Mouse (Mus musculus) midbrain, postnatal 0 days (tissue): ENCODE measurements around the gene Plekho2. TPM values are rescaled to one million over a fixed set of nuclear protein-coding genes. Genes with fewer than 3 reads are reported as not detected.

Experiments used
- ATAC-seq: fragments of 200-750 bp; cut with Nextera tagmentation; 2 replicates; pipeline ENCODE4 v1.8.0; 2017; ENCODE audit warnings: moderate number of reproducible peaks, mild to moderate bottlenecking, moderate TSS enrichment, moderate library complexity; ENCODE audit not compliant: low FRiP score
- DNase-seq: peaks from one replicate; pipeline ENCODE4 v3.0.0-alpha.2; 2015; ENCODE audit warnings: low spot score
- H3K27ac ChIP-seq: fragments of 300-500 bp; sonication (generic); 2 replicates; pipeline ENCODE4 v1.5.1; 2014; ENCODE audit warnings: low read depth, mild to moderate bottlenecking, low read length, mixed read lengths
- H3K27me3 ChIP-seq: fragments of 300-500 bp; sonication (generic); 2 replicates; pipeline ENCODE4 v1.6.1; 2014; ENCODE audit warnings: low read length, control low read depth, mixed read lengths; ENCODE audit not compliant: insufficient read depth
- H3K36me3 ChIP-seq: fragments of 300-500 bp; sonication (generic); 2 replicates; pipeline ENCODE4 v1.6.1; 2014; ENCODE audit warnings: low read length, control low read depth, mixed read lengths; ENCODE audit not compliant: insufficient read depth
- H3K4me1 ChIP-seq: fragments of 300-500 bp; sonication (generic); 2 replicates; pipeline ENCODE4 v1.6.1; 2014; ENCODE audit warnings: mild to moderate bottlenecking, control low read depth, antibody characterized with exemption, low read length, mixed read lengths; ENCODE audit not compliant: insufficient read depth
- H3K4me2 ChIP-seq: fragments of 300-500 bp; sonication (generic); 2 replicates; pipeline ENCODE4 v1.6.1; 2014; ENCODE audit warnings: low read depth, mild to moderate bottlenecking, low read length, mixed read lengths; ENCODE audit not compliant: poor library complexity, severe bottlenecking
- H3K4me3 ChIP-seq: fragments of 300-500 bp; sonication (generic); 2 replicates; pipeline ENCODE4 v1.5.1; 2014; ENCODE audit warnings: low read depth, mild to moderate bottlenecking, low read length, moderate library complexity
- H3K9ac ChIP-seq: fragments of 300-500 bp; sonication (generic); replicated peaks from 2 replicates; pipeline ENCODE4 v1.6.1; 2014; ENCODE audit warnings: mild to moderate bottlenecking, low read length, moderate library complexity, mixed read lengths; ENCODE audit not compliant: poor library complexity, severe bottlenecking
- H3K9me3 ChIP-seq: fragments of 300-500 bp; sonication (generic); 2 replicates; pipeline ENCODE4 v1.6.1; 2016; ENCODE audit warnings: low read length, control low read depth
- CTCF ChIP-seq: IDR thresholded peaks from 2 replicates; pipeline ENCODE4 v1.5.1; 2016; ENCODE audit warnings: antibody characterized with exemption, mild to moderate bottlenecking
- WGBS: fragments of 180-500 bp; shearing (Covaris S2); extraction: QIAGEN DNeasy Blood & Tissue Kit; methylation state at CpG from one replicate; pipeline ENCODE4 v1.1.7; 2014; 5-methylcytosine and 5-hydroxymethylcytosine counted together
- polyA plus RNA-seq: library from polyadenylated mRNA; unstranded; fragments of >200 nt; fragmentation: Nextera tagmentation; extraction: Ambion mirVana; gene quantifications from 2 replicates; pipeline ENCODE4 v1.2.1, GENCODE M21; 2015
- total RNA-seq: library from RNA; depleted of rRNA; stranded (reverse); fragments of >200 nt; gene quantifications from 2 replicates; pipeline ENCODE4 v1.2.3, GENCODE M21; 2014

The Plekho2 gene
- total and polyA plus RNA-seq, 2 experiments from 2014 or later, result 3.1 to 9.0 TPM

DNA sequence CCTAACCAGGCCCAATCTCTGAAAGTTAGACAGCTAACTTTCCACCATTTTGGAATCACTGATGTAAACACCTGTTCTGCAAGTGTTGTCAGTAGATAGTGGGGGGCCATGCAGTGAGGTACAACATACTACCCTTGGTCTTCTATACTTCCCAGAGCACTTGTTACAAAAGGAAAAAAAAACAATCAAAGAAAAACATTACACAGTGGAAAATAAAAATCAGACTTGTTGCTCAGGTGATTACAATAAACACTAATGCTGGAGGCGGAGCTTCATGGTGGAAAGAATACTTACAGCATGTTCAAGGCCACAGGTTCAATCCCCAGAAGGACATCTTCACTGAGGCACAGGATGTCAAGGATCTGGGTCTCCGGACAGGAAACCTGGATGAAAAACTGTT, 27.1 kb downstream of the Plekho2 start:
- no peak for ATAC-seq
- no peak for TF ChIP-seq CTCF

DNA sequence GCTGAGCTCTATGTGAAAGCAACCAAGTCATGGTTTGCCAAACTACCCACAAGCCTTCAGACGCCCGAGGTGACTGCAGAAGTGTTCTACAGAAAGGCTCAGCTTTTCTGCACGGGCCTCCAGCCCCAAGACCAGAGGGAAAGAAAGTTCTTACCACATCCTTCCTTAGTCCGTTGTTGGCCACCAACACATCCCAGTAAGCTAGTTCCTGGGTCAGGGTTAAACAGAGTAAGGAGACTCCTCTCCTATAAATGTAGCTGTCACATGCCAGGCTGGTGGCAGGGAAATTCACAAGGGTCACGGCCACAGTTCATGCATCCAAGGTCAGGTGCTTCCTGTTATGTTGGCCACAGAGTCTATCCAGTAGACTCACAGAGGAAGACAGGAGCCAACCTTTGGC, 27.7 kb downstream of the Plekho2 start:
- TF ChIP-seq CTCF, result no peak
- Histone ChIP-seq H3K27ac (no peak overlapping the region), H3K4me1 (no peaks in the 10 kb centered on the region), H3K9me3 (no peaks in the 10 kb centered on the region), H3K4me3 (no peak overlapping the region), H3K27me3 (no peaks in the 10 kb centered on the region), H3K4me2 (no peak overlapping the region), H3K9ac (no peak overlapping the region), H3K36me3 (no peaks in the 10 kb centered on the region)
- DNase-seq (no peak), ATAC-seq (no peak)
- 89% methylated on average over 5 of the region's 5 CpGs for WGBS

More for the DNA sequence above, 27.1 kb downstream of the Plekho2 start:
- no peak for DNase-seq
- H3K9me3 ChIP-seq, result no peaks in the 10 kb centered on the region
- no peak overlapping the region for H3K27ac ChIP-seq
- H3K27me3 ChIP-seq, result no peaks in the 10 kb centered on the region
- no peak overlapping the region for H3K4me2 ChIP-seq
- no peaks in the 10 kb centered on the region for H3K4me1 ChIP-seq
- H3K36me3 ChIP-seq, result no peaks in the 10 kb centered on the region
- H3K9ac ChIP-seq, result no peak overlapping the region
- WGBS, result 100% methylated on average over 2 of the region's 2 CpGs
- no peak overlapping the region for H3K4me3 ChIP-seq

DNA sequence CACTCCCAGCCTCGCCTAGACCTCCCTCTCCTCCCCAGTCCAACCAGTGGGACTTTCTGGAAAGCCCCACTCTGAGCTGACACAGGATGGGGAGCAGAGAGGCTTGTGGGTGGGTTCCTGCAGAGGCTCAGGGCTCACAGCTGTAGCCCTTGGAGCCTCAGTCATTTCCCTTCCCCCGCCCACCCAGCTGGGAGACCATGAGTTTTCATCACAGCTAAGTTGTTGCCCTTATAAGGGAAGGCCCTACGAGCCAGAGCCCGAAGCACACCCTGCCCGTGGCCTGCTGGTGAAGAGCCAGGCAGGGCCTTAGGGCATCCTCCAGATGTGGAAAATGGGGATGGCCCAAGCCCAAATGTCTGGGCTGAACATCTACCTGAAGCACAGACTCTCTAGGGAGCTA, 28.8 kb downstream of the Plekho2 start:
- Histone ChIP-seq H3K4me1 (no peaks in the 10 kb centered on the region), H3K36me3 (no peaks in the 10 kb centered on the region), H3K9ac (no peak overlapping the region), H3K4me2 (no peak overlapping the region), H3K9me3 (no peaks in the 10 kb centered on the region), H3K4me3 (no peak overlapping the region), H3K27me3 (no peaks in the 10 kb centered on the region), H3K27ac (no peak overlapping the region)
- 49% methylated on average over 5 of the region's 5 CpGs for WGBS
- no peak for TF ChIP-seq CTCF
- ATAC-seq (no peak), DNase-seq (no peak)

DNA sequence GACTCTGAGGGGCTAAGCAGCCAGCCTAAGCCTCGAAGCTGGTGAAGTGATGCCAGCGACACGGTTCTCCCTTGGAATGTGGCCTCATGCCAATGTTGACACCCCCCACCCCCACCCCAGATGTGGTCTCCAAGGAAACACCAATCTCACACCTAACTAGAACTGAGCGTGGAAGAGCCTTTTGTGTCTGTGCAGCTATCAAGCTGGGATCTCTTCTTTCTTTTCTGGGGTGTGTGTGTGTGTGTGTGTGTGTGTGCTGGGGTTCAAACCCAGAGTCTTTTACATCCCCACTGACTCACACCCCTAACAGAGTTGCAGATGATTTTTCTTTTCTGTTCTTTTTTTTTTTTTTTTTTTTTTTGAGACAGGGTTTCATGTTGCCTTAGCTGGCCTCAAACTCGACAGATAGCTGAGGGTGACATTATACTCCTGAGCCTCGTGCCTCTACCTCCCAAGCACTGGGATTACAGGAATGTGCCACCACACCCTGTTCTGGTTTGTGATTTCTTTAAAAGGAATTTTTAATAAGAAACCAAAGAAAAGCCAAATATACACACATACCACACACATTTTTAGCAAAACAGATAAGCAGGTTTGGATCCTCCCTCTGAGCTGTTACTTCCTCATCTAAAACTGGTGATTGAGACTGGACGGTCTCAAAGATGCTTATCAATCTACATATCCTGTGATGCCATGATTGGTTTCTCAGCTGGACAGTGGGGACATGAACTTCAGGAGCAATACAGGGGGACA, 29.6 kb downstream of the Plekho2 start:
- Histone ChIP-seq H3K9me3 (no peaks in the 10 kb centered on the region), H3K4me1 (no peaks in the 10 kb centered on the region), H3K4me3 (no peak overlapping the region), H3K27me3 (no peaks in the 10 kb centered on the region), H3K4me2 (no peak overlapping the region), H3K9ac (no peak overlapping the region), H3K36me3 (no peaks in the 10 kb centered on the region), H3K27ac (no peak overlapping the region)
- WGBS, result 22% methylated on average over 7 of the region's 7 CpGs
- DNase-seq, result no peak
- no peak for TF ChIP-seq CTCF
- ATAC-seq, result no peak

DNA sequence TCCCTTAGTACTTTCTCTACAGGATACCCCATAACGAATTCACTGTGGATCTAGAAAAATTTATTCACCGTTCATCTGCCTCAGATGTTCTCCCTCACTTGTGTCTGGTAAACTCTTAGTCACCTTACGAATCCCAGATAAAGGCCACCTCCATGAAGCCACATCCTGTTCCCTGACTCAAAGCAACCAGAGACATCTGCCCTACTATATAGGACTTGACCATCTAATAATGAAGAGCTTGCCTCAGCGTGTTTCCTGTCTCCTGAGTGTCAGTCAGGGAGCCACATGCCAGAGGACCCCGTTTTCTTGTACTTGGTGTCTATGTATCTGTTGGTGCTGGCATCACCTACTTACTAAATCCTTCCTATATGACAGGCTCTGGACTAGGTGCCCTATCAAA, 30.2 kb downstream of the Plekho2 start:
- no peak for DNase-seq
- Histone ChIP-seq H3K27me3 (no peaks in the 10 kb centered on the region), H3K9me3 (no peaks in the 10 kb centered on the region), H3K4me3 (no peak overlapping the region), H3K4me2 (no peak overlapping the region), H3K4me1 (no peaks in the 10 kb centered on the region), H3K36me3 (no peaks in the 10 kb centered on the region), H3K27ac (no peak overlapping the region), H3K9ac (no peak overlapping the region)
- no peak for TF ChIP-seq CTCF
- no peak for ATAC-seq
- 88% methylated on average over 5 of the region's 5 CpGs for WGBS

DNA sequence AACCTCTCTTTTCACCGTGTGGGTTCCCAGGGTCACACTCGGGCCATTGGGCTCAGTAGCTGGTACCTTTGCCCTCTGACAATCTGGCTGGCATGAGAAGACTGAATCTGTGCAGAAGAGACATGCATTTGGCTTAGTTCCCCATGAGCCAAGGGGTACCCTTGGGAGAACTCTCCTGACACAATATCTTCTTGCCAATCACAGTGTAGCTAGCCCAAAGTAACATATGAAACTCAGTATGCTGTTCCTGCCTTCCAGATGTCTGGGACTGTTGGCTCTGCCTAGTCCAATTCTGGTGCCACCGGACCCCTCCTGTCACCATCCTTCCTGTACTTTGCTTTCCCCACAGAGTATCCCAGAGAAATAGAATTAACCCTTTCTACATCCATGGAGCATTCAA, 30.7 kb downstream of the Plekho2 start:
- Histone ChIP-seq H3K9me3 (no peaks in the 10 kb centered on the region), H3K27ac (no peak overlapping the region), H3K4me3 (no peak overlapping the region), H3K4me1 (no peaks in the 10 kb centered on the region), H3K4me2 (no peak overlapping the region), H3K36me3 (no peaks in the 10 kb centered on the region), H3K27me3 (no peaks in the 10 kb centered on the region), H3K9ac (no peak overlapping the region)
- TF ChIP-seq CTCF, result no peak
- WGBS, result 77% methylated on average over 3 of the region's 3 CpGs
- DNase-seq (peak; percentile 42), ATAC-seq (no peak)
